Mouse (Mus musculus) urinary bladder, postnatal 14 days (tissue): Measurements from ENCODE around the gene Rhox2f.
"Not testable (repeated sequence)": the region's sequence is repeated elsewhere in the genome, so short reads cannot be mapped to it uniquely, and the experiment has no call there.

Experiments used
- DNase-seq: peaks from one replicate; pipeline ENCODE4 v3.0.0; 2021; ENCODE audit warnings: low spot score

Rhox2f gene

GRCm38 (mm10) chrX:37571105-37571504, at the start of gene Rhox2f:
Rhox2f (plus strand) TSS chrX:37571405.
- not testable (repeated sequence) for DNase-seq

GRCm38 (mm10) chrX:37530152-37530551, 41.1 kb upstream of the Rhox2f start, which contains the start of gene Rhox2e:
Rhox2e (plus strand) TSS chrX:37530452.
- not testable (repeated sequence) for DNase-seq

DNA sequence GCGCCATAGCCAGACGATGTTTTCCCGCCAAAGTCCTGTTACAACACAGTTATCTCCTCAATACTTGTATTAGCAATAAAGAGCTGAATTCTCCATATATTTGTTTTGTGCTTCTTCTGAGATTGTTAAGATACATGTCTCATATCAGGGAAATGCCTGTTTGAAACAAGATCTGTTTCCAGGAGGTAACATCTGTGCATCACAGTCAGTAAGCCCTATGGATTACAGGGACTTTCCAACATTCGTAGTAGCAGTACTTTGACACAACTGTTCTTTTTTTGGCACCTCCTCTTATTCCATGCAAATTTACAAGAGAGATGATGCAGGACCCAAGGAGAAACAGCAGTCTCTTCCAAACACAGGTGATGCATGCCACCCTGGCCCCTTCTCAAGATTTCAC, 29.5 kb upstream of the Rhox2f start, which contains the start of gene Rhox3e:
Gene Rhox3e, plus strand, starts transcription at position 301 of the 400 bp plus-strand sequence.
- DNase-seq, result not testable (repeated sequence)

- DNase-seq, result not testable (repeated sequence)
Observed at GRCm38 (mm10) chrX:37557112-37557511, 14.1 kb upstream of the Rhox2f start, which contains the start of gene Rhox4e. Rhox4e (plus strand) TSS chrX:37557412.

DNA sequence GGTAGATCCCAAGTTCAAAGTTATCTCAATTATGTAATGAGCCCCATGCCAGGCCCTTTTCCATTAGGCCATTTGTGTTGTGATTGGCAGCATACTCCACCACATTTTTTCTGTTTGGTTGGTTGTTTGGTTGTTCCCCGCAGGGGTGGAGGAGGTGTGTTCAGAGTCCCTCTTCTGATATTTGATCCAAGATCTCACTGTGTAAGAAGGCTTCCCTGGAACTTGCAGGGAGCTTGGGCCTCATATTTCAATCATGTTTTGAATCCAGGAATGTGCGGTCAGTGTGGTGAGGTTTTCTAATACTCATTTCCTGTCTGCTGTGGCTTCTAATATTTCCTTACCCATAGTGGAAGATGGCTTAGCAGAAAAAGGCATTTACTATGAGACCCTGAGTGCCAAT, 1.4 kb downstream of the Rhox2f start:
- DNase-seq, result not testable (repeated sequence)

DNA sequence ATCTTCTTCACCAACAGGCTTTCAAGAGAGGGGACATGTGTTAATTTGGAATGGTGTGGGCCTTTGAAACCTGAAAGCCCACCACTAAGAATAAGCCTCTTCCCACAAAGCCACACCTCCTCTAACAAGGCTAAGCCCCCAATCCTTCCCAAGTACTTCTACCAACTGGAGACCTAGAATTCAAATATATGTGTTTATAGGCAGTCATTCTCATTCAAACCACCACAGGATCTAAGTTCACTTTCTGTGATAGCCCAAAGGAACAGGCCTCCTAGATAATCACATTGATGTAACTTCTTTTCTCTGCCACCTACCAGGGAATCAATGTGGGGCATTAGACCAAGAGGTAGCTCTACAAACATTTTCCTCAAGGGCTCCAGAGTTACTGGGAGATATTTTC, 9.5 kb downstream of the Rhox2f start, which contains the start of gene Rhox3f:
Gene Rhox3f, plus strand, starts transcription at position 301 of the 400 bp plus-strand sequence.
- DNase-seq, result not testable (repeated sequence)

DNA sequence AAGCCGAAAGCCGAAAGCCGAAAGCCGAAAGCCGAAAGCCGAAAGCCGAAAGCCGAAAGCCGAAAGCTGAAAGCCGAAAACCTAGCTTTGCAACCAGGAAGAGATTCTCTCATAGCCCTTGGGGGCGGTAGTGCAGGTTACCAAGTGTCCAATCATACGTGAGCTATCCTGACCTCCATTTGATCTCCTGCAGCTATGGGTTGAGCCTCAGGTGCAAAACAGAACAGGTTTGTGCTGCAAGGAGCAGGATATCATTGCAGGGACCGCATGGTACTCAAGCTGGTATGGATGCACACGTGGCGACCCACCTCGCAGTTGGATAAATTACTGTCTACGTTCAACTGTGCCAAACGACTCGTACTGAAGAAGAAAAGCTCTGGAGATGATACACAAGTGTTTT, 36.4 kb downstream of the Rhox2f start, which contains the start of gene Rhox4f:
Gene Rhox4f, minus strand, starts transcription at position 101 of the 400 bp plus-strand sequence.
- not testable (repeated sequence) for DNase-seq
